Mouse (Mus musculus) heart, postnatal 36 days (tissue): ENCODE measurements around the gene Fam49a. TPM values are rescaled to one million over a fixed set of nuclear protein-coding genes. Genes with fewer than 3 reads are reported as not detected.

Experiments used
- DNase-seq, 2 experiments: peaks; one replicate each; pipeline ENCODE4 v3.0.0; 2021 to 2022
- intact Hi-C: fragments of 180-260 bp; cut with DNase I; formaldehyde crosslinking; loops from one replicate; pipeline ENCODE4 v1.15.1; 2025
- total RNA-seq, 2 experiments: library from RNA; stranded (reverse); gene quantifications; 2 replicates each; pipeline ENCODE4 v1.2.3; 2021

The Fam49a gene
- total RNA-seq, 2 experiments from 2014 or later: 8.6 to 10.5 TPM

DNA sequence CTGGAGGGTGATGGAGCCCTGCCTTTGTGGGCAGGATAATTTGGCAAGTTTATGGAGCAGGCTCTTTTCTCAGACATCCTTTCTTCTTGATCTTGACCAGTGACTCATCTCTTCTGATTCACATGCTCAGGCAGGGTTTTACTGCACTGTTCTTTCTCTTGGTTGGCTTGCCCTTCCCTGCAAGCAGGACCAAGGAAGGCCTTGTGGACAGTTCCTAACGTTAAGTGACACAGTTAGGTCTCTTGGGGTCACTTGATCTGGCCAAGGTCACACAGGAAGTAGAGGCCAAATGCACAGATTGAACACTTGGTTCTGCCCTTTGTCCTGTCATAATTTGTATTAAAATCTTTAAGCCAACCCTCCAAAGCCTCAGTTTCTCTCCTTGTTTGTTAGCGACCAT is 158.5 kb downstream of the Fam49a start:
- intact Hi-C loops: loop anchor here (2.0 to 10.0 kb wide), 3 partner anchors 202 to 724 kb away; no protein-coding TSS in a partner anchor
- no peak for DNase-seq

GRCm38 (mm10) chr12:12420841-12421579 is 159.1 kb downstream of the Fam49a start:
- intact Hi-C loops: loop anchor here (1.0 to 10.0 kb wide), 5 partner anchors 202 to 794 kb away; no protein-coding TSS in a partner anchor
- peak; percentile 81 to 84 for DNase-seq

DNA sequence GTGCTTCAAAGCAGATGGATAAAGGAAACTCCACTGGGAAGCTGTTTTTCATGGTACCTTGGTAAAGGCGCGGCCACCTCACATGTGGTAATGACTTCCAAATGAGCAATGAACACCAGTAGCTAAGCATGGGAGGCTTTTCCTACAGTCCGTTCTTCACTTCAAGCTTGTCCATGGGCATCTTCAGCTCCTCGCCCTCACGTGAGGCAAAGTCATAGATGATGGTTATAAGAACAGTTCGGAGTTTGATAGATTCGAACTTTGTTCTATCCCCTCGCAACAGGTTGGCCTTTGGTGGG is 159.6 kb downstream of the Fam49a start:
- DNase-seq: no peak
- intact Hi-C loops: loop anchor here (1.0 to 10.0 kb wide), 5 partner anchors 201 to 794 kb away; no protein-coding TSS in a partner anchor

DNA sequence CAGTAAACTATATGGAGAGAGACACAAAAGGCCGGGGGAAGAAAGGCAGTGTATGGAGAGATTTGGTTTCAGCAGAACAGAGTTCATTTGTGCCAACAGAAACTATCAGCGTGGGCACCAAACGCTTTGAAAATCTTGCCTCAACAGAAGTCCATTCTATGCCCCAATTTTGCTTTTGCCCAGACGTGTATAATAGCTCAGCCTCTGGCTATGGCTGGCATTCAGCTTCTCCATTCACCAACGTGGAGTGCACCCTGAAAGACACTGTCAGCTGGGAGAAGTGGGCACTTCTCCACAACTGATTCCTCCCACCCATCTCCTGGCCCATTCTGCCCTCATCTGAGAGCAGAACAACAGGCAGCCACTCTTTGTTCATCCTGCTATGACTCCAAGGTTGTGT is 163.2 kb downstream of the Fam49a start:
- intact Hi-C loops: loop anchor here (10.0 kb wide), 2 partner anchors 360 to 720 kb away; no protein-coding TSS in a partner anchor

GRCm38 (mm10) chr12:12427285-12427684 is 165.3 kb downstream of the Fam49a start:
- intact Hi-C loops: loop anchor here (10.0 kb wide), 2 partner anchors 358 to 718 kb away; no protein-coding TSS in a partner anchor
- DNase-seq: no peak

More for the DNA sequence above, 163.2 kb downstream of the Fam49a start:
- no peak for DNase-seq

- no peak for DNase-seq
- intact Hi-C loops: loop anchor here (10.0 kb wide), 2 partner anchors 356 to 716 kb away; no protein-coding TSS in a partner anchor
Observed at GRCm38 (mm10) chr12:12428886-12429285, 166.9 kb downstream of the Fam49a start.
